Mouse (Mus musculus) lung, adult 18-20 months (tissue): ENCODE measurements around the gene Trak2.
A peak's percentile ranks its signal among the peaks of the same experiment; 100 is the strongest.
"Not testable (repeated sequence)": the region's sequence is repeated elsewhere in the genome, so short reads cannot be mapped to it uniquely, and the experiment has no call there.

ENCODE experiments used
- DNase-seq, 2 experiments: peaks; one replicate each; pipeline ENCODE4 v3.0.0; 2022; ENCODE audit warnings: mixed read lengths in 2 of 2

Trak2 gene

DNA sequence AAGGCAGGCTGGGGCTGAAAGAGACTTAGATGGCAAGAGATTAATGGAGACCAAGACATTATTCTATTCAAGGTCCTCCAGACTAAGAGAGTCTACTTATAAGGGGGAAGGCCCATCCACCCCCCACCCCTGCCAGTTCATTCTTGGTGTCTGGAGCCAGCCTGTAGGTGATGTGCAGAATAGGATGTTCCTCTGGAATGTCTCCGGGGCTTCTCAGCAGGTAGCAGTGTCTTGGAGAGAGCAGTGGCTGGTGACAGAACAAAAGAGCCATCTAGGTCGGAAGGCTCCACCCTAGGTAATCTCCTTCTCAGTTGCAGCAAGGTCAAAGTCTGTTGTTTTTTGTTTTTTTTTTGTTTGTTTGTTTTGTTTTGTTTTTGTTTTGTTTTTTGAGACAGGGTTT, 93.9 kb downstream of the Trak2 start:
- not testable (repeated sequence) for DNase-seq

DNA sequence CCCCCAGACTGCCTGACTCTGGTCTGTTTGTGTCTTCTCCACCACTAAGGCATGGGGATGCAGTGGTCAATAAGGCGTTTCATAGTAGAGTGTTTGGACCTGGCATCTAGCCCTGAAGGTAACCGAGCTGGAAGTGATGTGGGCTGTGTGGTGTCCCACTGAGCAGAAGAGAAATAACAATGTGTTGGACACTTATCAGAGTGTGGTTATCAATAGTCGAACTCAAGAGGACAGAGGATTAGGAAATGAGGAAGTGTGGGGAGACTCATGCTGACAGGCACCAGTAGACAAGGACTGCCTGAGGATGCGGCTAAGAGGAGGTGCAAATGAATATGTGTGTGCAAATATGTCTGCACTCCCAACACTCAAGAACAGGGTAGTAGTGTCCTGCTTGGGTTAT, 96.7 kb downstream of the Trak2 start:
- not testable (repeated sequence) for DNase-seq

DNA sequence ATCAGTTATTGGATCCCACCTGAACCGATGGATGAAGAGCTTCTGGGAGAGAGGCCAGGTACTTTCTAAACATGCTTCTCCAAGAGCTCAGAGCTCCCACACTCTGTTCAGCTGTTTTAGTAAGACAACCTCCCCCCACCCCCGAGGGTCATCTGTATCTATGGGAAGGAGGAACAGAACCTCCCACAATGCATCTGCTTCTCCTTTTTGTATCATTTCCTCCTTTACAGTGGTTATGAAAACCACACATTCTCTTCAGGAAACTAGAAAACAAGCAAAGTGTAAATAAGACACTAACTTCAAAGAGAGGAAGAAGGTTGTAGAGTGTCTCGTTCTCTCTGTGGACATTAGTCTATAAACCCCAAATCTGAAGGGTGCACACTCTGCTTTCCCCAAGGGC, 112.6 kb downstream of the Trak2 start:
- DNase-seq: not testable (repeated sequence)

GRCm38 (mm10) chr1:58859738-58860365, 113.4 kb downstream of the Trak2 start:
- DNase-seq: peak; percentile 40 to 45

- not testable (repeated sequence) for DNase-seq
Measured at GRCm38 (mm10) chr1:58859131-58859530, 114.1 kb downstream of the Trak2 start.

GRCm38 (mm10) chr1:58856811-58857210, 116.4 kb downstream of the Trak2 start:
- DNase-seq: not testable (repeated sequence)
